ENCODE assay signal across 24 mouse cellular contexts in genomic region chr5:28498846-28499245, GRCm38 (mm10). TPM values are rescaled to one million over a fixed set of nuclear protein-coding genes. Genes with fewer than 3 reads are reported as not detected.
DNase-seq lines count a peak whose midpoint lies in the region; ATAC-seq and TF ChIP-seq lines count a peak whose summit lies in the region.
"Had no signal": no experiment of that assay in that cellular context is flagged by ENCODE, and none has a peak within 500 bp of the region (broad histone marks: within the 10 kb centered on the region; RNA-seq: fewer than 3 reads in every experiment).

No protein-coding gene starts in this region.

- no peak for TF ChIP-seq EP300 in stomach, postnatal 0 days (optimal IDR thresholded peaks at IDR 0.05)

- no peaks in the 10 kb centered on the region for H3K27me3 ChIP-seq in stomach, postnatal 0 days (ENCODE audit: control insufficient read depth, insufficient read depth, low read length)
- no peaks in the 10 kb centered on the region for H3K27me3 ChIP-seq in intestine, postnatal 0 days (replicated peaks; ENCODE audit: control insufficient read depth, insufficient read depth, low read length)

- peak overlapping the region; percentile 69 for H3K27ac ChIP-seq in stomach, postnatal 0 days (replicated peaks)
- H3K27ac ChIP-seq in intestine, postnatal 0 days (ENCODE audit: low read depth, low read length), result no peak overlapping the region

- no peaks in the 10 kb centered on the region for H3K9me3 ChIP-seq in stomach, postnatal 0 days (ENCODE audit: control insufficient read depth, low read length)
- no peaks in the 10 kb centered on the region for H3K9me3 ChIP-seq in intestine, postnatal 0 days (ENCODE audit: control insufficient read depth)
- H3K9me3 ChIP-seq: G1E had no signal

- H3K4me3 ChIP-seq in stomach, postnatal 0 days (ENCODE audit: low read depth, low read length), result no peak overlapping the region
- H3K4me3 ChIP-seq in intestine, postnatal 0 days (ENCODE audit: low read depth, low read length), result no peak overlapping the region

- no peak overlapping the region for H3K9ac ChIP-seq in stomach, postnatal 0 days (ENCODE audit: low read length)
- H3K9ac ChIP-seq in intestine, postnatal 0 days (ENCODE audit: low read depth, low read length), result no peak overlapping the region

- intact Hi-C loops in heart, postnatal 10 days (cut with DNase I), result no loop called here

- H3K4me1 ChIP-seq in stomach, postnatal 0 days (replicated peaks; ENCODE audit: control insufficient read depth, insufficient read depth), result 0 out of 2 replicates have a peak, but pooled peaks cover 2% of the 10 kb centered on the region
- no peaks in the 10 kb centered on the region for H3K4me1 ChIP-seq in intestine, postnatal 0 days (replicated peaks; ENCODE audit: control insufficient read depth, insufficient read depth, low read length)

- ATAC-seq in stomach, postnatal 0 days (ENCODE audit: low FRiP score, low TSS enrichment), result no peak
- no peak for ATAC-seq in intestine, postnatal 0 days
- ATAC-seq: activated CD4-positive, CD25-positive, alpha-beta regulatory T cell, adult 4 months; CD4-positive, CD25-positive, alpha-beta regulatory T cell, adult 4 months; Patski had no signal

- 80% methylated on average over 4 of the region's 4 CpGs for WGBS in stomach, postnatal 0 days
- 94% methylated on average over 4 of the region's 4 CpGs for whole genome bisulfite sequencing in intestine, postnatal 0 days

- no peak overlapping the region for H3K4me2 ChIP-seq in stomach, postnatal 0 days (replicated peaks; ENCODE audit: low read depth)
- H3K4me2 ChIP-seq in intestine, postnatal 0 days (replicated peaks; ENCODE audit: low read depth), result no peak overlapping the region

- H3K36me3 ChIP-seq in stomach, postnatal 0 days (ENCODE audit: control insufficient read depth, insufficient read depth, low read length), result no peaks in the 10 kb centered on the region
- no peaks in the 10 kb centered on the region for H3K36me3 ChIP-seq in intestine, postnatal 0 days (ENCODE audit: control insufficient read depth, insufficient read depth)
- H3K36me3 ChIP-seq: G1E had no signal

- peak; percentile 59 for DNase-seq in heart, adult 11 months
- DNase-seq in heart, postnatal 10 days, result no peak
- peak; percentile 36 for DNase-seq in urinary bladder, postnatal 14 days (ENCODE audit: low spot score)
- no peak for DNase-seq in urinary bladder, postnatal 25 days (ENCODE audit: low spot score)
- peak; percentile 20 for DNase-seq in stomach, postnatal 0 days (ENCODE audit: low spot score)
- DNase-seq: adrenal gland, adult 2 months; adrenal gland, adult 8-10 months; adrenal gland, postnatal 10 days; adrenal gland, postnatal 14 days; adrenal gland, postnatal 25 days; adrenal gland, postnatal 36 days; B cell, adult 2 months; cerebellum, adult 11 months; cerebellum, adult 11-12 months; cerebellum, adult 18-20 months had no signal

- no peak for TF ChIP-seq CTCF in stomach, postnatal 0 days (IDR thresholded peaks at IDR 0.05; ENCODE audit: low read depth)
- TF ChIP-seq CTCF in intestine, postnatal 0 days (IDR thresholded peaks at IDR 0.05; ENCODE audit: low read depth), result no peak

RNA-seq across cellular contexts. Expression of gene Shh, which starts 31.8 kb away (rescaled TPM):
- total RNA-seq in heart, postnatal 10 days (2021), result not detected
- polyA plus RNA-seq in stomach, postnatal 0 days (2015; fragmentation: Nextera tagmentation; extraction: Ambion mirVana), result 4.6 and 5.5 TPM in 2 replicates
- 0.18 and 0.23 TPM in 2 replicates for polyA plus RNA-seq in intestine, postnatal 0 days (2015; fragmentation: Nextera tagmentation; extraction: Ambion mirVana)
- total RNA-seq: CH12.LX, ES-E14, G1E, MEL had no signal
- polyA plus RNA-seq: activated CD4-positive, CD25-positive, alpha-beta regulatory T cell, adult 4 months; C2C12; CD4-positive, CD25-positive, alpha-beta regulatory T cell, adult 4 months; G1E had no signal

Comparison
In these comparisons a context has a peak if more than half of its experiments do, and no peak if none do; other contexts are left out.
1. DNase-seq: peak in heart, adult 11 months (single experiment), urinary bladder, postnatal 14 days (single experiment) and stomach, postnatal 0 days (single experiment); none in heart, postnatal 10 days (0 of 2) and urinary bladder, postnatal 25 days (single experiment).